Mouse (Mus musculus): ENCODE results near the gene Gm20532.

Gene Gm20532

DNA sequence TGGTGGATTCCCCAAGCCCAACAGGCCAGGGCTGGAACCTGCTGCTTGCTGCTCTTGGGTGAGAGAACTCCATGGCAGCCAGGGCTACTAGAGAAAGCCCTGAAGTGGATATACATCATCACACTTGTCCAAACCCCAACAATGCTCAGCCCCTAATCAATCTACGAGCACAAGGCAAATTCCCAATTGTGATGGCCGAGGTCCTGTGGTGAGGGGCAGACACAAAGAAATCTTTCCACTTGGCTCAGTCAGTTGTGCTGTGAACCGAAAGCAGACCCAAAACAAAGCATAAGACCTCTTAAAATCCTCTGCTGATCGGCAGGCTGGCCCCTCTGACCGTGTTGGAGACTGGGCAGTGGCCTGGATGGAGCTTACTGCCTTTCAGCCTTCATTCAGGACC, 11.6 kb upstream of the Gm20532 start:
- no peak for DNase-seq

- no peak for DNase-seq
Measured at GRCm38 (mm10) chr2:26575378-26575777, 11.1 kb upstream of the Gm20532 start.

DNA sequence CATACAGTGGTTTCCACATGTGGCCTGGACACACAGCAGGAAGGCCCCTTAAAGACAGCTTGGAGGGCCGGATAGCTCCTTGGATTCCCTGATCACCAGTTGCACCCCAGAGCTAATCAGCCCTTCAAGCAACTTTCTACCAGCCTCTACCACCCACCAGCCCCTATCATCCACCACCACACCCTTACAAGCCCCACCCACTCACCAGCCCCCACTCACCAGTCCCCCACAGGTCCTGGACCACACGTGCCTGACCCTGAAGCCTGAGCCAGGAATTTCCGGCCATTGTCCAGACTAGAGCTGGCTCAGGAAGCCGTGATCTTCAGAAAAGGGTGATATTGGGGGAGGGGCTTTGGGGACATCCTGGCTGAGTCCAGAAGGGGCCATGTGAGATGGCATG, 10.6 kb upstream of the Gm20532 start:
- peak; percentile 93 for DNase-seq

DNA sequence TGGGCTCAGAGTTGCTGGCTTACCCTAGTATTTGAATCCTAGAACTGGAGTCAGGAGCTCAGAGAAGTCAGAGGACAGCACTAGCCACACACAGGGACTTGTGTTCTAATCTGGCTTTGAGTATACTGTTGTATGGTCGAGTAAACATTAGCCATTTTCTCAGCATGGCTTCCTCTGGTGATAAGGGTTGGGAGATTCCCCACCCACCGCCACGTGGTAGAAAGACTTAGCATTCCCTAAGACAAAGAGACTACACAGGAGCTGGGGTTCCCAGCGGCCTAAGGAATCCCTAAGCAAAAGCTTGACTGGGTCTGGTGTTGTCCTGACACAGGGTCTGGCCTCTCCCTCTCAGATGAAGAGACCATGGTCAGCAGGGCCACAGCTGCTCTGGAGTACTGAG, 10.0 kb upstream of the Gm20532 start:
- DNase-seq = peak; percentile 42

DNA sequence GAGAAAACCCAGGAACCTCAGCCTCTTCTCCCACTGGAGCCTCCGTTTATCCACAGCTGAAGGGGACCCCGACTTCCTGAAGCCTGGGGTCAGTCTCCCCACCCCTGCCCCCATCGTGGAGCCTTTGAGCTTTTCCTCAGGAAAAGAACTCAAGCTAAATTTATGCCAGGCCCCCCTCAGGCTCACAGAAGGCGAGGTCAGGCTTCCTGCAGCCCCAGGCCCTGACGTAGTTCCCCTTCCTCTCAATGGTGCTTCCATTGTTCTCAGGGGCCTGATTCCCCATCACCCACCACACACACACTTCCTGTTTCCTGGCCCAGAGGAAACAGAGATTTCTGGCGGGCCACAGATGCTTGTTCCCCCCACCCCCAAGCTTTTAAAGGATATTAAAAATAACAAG, 8.1 kb upstream of the Gm20532 start:
- DNase-seq = peak; percentile 86

DNA sequence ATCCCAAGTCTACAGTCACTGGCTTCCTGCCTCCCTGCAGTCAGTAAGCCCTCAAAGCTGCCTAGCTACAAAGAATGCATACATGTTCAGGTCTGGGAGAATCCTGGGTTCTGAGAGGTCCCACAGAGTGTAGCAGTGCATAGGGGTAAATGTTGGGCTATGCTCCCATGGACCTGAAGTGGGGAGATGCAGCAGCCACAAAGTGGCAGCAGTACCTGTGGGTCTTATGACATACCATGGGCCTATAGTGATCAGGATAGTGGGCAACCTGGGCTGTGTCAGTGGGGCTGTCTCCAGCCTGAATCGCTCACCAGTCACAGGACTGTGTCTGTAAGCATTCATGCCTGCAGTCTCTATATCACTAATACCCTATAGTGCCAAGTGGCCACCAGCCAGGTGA, 6.7 kb upstream of the Gm20532 start, which contains the start of gene Egfl7:
Egfl7 (plus strand) TSS at position 301 of the 400 bp plus-strand sequence.
- DNase-seq = no peak

DNA sequence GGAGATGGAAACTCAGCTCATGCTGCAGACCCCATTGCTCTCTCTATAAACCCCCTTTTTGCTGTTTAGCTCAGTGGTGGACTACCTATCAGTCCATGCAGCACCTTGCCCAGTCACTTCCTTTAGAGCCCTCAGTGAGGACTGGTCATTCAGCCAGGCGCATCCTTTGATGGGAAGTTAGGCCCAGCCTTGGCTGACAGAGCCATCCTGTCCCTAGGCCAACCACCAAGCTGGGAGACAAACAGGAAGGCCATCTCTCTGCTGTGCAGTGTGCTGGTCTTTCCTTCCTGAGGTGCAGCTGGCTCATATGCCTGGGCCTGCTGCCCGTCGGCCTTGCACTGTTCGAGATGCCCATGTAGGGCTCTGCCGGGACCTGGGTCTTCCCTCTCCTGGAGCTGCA, 5.7 kb upstream of the Gm20532 start:
- no peak for DNase-seq

GRCm38 (mm10) chr2:26582203-26582602, 4.2 kb upstream of the Gm20532 start:
- DNase-seq = peak; percentile 76

DNA sequence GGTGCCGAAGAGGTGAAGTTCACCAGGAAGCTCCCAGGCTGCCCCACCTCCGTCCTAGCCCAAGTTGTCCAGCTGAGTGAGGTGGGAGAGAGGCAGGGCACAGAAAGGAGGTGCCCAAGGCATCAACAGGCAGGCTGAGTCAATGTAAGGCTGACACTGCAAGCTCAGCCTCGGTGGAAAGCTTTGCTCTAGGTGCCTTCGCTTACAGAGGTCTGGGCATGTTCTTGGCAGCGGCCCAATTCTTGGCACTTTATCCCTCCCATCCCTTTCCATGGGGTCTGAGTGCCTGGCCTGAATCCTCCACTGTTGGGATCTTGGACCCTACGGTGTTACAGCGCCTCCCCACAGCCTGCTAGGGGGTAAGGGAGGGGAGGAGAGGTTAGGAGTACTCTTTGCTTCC, 3.7 kb upstream of the Gm20532 start:
- peak; percentile 52 for DNase-seq

DNA sequence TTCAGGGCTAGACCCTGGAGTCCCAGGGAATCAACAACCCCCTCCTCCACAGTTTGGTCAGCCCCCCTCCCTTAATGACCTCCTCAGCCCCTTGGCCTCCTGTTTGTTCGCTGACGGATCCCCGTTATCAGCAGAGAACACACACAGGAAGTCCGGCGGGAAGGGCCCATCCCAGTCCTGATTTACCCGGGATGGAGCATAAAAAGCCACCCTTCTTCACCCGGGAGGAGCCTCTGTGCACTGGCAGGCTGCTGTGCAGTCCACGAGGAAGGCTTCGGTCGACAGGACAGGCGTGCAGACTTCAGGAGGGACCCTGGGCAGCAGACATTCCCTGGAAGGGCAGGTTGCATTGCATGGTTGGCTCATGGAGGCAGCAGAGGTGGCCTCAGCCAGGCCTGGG, 2.8 kb upstream of the Gm20532 start:
- DNase-seq = peak; percentile 89

DNA sequence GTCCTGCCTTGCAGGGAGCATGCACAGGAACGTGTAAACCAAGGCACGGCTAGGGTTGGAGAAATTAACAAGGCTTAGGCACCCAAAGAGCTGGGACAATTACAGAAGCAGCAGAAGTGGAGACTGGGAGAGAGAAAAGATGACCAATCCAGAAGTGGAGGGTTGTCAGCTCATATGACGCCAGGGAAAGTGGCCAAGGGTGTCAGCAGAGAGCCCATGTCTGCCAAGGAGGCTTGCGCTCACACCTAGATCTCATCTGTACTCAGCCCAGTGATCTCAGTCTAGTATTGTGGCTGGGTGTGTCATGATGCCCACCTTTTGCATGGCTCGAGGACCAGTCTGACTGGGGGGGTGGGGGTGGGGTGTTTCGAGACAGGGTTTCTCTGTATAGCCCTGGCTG, 726 bp upstream of the Gm20532 start:
- DNase-seq = peak; percentile 60

DNA sequence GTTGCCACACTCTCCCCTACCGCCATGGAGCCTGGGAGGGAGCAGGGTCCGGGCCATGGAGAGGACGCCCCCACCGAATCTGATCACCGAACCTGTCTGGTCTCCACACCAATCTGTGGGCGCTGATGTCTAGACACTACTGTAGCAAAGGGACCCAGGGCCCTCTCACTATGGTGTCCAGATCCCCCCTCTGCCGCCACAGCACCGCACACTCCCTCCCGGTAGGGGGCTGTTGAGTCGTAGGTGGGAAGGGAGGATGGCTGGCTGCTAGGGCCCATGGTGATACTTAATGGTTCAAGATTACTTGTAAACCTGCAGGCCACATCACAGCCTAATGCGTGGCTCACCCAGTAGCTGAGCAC, 586 bp downstream of the Gm20532 start:
- DNase-seq = no peak

GRCm38 (mm10) chr2:26588573-26588972, 2.1 kb downstream of the Gm20532 start:
- no peak for DNase-seq

- no peak for DNase-seq
Measured at GRCm38 (mm10) chr2:26589284-26589683, 2.8 kb downstream of the Gm20532 start.

DNA sequence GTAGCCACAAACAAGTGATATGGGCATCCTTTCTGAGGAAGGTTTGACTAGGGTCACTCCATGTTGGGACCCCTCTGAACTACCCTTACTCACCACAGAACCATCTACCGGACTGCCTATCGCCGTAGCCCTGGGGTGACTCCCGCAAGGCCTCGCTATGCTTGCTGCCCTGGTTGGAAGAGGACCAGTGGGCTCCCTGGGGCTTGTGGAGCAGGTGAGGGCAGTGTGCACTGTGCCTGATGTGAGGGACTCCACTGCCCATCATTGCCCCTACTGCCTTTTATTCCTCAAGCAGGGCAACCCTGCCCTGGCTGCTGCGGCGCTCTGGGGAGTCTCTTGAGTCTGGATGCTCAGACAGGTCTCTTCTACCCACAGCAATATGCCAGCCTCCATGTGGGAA, 3.8 kb downstream of the Gm20532 start:
- no peak for DNase-seq

DNA sequence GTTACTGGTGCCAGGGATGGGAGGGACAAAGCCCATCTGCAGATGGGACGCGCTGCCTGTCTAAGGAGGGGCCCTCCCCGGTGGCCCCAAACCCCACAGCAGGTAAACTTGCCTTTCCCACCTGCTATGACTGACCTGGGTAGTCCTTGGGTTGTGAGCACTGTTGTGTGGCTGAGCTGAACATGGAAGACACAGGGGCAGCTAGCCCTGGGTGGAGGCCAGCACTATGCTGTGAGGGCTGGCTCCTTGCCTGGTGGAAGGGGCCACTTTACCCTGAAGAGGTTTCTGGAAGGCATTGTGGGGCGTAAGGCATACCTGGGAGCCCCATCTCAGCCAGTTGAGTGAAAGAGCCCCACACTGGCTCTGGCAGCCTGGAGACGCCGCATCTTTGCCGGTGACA, 4.5 kb downstream of the Gm20532 start:
- no peak for DNase-seq

- no peak for DNase-seq
Measured at GRCm38 (mm10) chr2:26591416-26591815, 5.0 kb downstream of the Gm20532 start.

GRCm38 (mm10) chr2:26593211-26594021, 7.0 kb downstream of the Gm20532 start:
- DNase-seq = no peak

DNA sequence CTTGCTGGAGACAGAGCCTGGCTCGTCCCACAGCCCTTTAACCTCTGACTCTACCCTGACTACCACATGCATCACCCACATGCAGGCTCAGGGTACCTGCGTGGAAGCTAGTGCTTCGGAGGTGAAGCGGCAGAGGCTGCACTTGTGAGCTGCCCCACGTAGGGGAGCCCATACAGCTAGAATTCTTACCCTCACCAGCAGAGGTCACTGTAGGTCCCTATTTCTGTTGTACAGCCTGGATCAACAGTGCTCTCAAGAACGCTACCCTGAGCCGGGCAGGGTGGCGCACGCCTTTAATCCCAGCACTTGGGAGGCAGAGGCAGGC, 7.5 kb downstream of the Gm20532 start:
- peak; percentile 84 for DNase-seq

GRCm38 (mm10) chr2:26594461-26594933, 8.1 kb downstream of the Gm20532 start:
- DNase-seq = no peak

- DNase-seq = no peak
Measured at GRCm38 (mm10) chr2:26594934-26595724, 8.7 kb downstream of the Gm20532 start.

DNA sequence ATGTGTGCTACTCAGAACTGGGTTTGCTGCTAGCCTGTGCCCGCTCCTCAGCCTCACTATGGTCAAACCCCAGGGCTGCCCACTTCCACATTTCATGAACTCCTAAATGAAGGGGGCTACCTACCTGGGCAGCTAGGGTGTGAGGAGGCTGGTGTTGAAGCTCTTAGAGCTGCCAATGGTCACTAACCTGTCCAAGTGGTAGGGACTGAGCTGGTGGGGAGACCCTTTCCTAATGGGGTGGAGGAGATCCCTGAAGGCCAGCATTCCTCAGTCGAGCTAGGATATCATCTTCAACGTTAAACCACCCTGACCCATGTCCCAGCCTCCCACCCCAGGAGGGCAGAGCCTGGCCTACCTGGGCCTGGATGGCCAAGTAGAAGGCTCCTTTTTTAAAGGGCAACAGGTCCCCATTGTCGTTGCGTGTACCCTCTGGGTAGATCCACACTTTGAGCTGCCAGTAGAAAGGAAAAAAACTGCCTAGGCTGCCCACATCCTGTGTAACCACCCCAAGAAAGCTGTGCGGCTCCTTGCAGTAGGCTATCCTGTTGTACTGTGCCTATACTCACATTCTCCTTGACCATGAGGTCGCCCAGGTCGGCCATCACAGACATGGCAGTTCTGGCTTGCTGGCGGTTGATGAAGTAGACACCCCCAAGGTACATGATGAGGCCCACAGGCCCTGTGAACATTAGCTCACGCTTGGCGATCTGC, 9.4 kb downstream of the Gm20532 start:
- DNase-seq = no peak

DNA sequence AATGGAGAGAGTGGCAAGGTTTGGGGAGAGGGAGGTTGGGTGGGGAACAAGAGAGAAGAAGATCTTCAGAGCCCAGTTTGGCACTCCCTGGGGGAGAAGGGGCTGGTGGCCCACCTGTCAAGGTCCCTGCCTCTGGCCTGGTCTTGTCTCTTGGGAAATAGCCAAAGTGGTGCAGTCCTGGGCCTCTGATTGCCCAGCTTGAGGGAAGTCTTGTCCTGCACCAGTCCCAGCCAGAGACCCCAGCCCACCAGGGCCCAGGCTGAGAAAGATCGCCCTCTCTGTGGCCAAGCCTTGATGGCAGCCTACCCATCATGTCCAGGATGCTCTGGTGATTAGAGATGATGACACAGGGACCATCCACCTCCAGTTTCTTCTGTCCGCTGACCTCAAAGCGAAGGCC, 10.5 kb downstream of the Gm20532 start:
- no peak for DNase-seq

DNA sequence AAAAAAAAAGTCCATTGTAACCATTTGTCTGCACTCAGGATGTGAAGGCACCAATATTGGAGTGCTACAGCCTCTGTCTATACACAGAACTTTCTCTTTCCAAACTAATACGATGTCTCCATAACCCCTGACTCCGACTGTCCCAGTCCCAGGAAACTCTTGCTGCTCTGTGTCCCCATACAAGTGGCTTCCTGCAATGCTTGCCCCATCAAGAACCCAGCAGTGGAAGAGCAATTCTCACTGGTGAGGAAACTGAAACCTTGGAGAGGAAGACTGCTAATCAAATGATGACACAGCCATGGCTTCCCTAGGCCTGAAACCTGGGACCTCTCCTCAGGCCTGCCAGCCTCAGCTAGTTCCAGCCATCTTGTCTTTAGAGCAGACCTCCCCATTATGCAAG, 11.4 kb downstream of the Gm20532 start:
- DNase-seq = no peak
